Mouse (Mus musculus): ENCODE measurements around the gene Sar1a. TPM values are rescaled to one million over a fixed set of nuclear protein-coding genes. Genes with fewer than 3 reads are reported as not detected.

Sar1a gene
- polyA plus RNA-seq, 1 experiment from 2014 or later: 230 TPM

- Histone ChIP-seq H3K4me3 (ENCODE audit: low read length) (no peak overlapping the region), H3K27me3 (ENCODE audit: control insufficient read depth, insufficient read depth, low read depth, low read length) (no peaks in the 10 kb centered on the region), H3K9ac (ENCODE audit: low read length) (no peak overlapping the region), H3K4me2 (ENCODE audit: low read depth, low read length) (no peak overlapping the region), H3K36me3 (ENCODE audit: control insufficient read depth, insufficient read depth, low read length) (peaks cover 11% of the 10 kb centered on the region), H3K9me3 (ENCODE audit: control insufficient read depth, low read length) (no peaks in the 10 kb centered on the region), H3K27ac (ENCODE audit: low read length) (no peak overlapping the region), H3K4me1 (replicated peaks; ENCODE audit: control insufficient read depth, insufficient read depth, low read length) (no peaks in the 10 kb centered on the region)
- no peak for ATAC-seq (ENCODE audit: low read depth)
- WGBS: 89% methylated on average over 4 of the region's 4 CpGs
These were observed 58.0 kb downstream of the Sar1a start for GRCm38 (mm10) chr10:61738126-61738525.

- Histone ChIP-seq H3K4me2 (ENCODE audit: low read depth, low read length) (no peak overlapping the region), H3K27ac (ENCODE audit: low read length) (no peak overlapping the region), H3K9ac (ENCODE audit: low read length) (no peak overlapping the region), H3K4me3 (ENCODE audit: low read length) (no peak overlapping the region), H3K27me3 (ENCODE audit: control insufficient read depth, insufficient read depth, low read depth, low read length) (no peaks in the 10 kb centered on the region), H3K4me1 (replicated peaks; ENCODE audit: control insufficient read depth, insufficient read depth, low read length) (no peaks in the 10 kb centered on the region), H3K36me3 (ENCODE audit: control insufficient read depth, insufficient read depth, low read length) (peaks cover 24% of the 10 kb centered on the region), H3K9me3 (ENCODE audit: control insufficient read depth, low read length) (no peaks in the 10 kb centered on the region; the same call in 1 of the 2 replicates)
- no peak for ATAC-seq (ENCODE audit: low read depth)
- 71% methylated on average over 1 of the region's 1 CpGs for WGBS
These were observed 61.2 kb downstream of the Sar1a start for GRCm38 (mm10) chr10:61741306-61741705.

GRCm38 (mm10) chr10:61741873-61742272 is 61.8 kb downstream of the Sar1a start:
- H3K27me3 ChIP-seq (ENCODE audit: control insufficient read depth, insufficient read depth, low read depth, low read length): no peaks in the 10 kb centered on the region
- H3K27ac ChIP-seq (ENCODE audit: low read length): no peak overlapping the region
- no peak overlapping the region for H3K4me3 ChIP-seq (ENCODE audit: low read length)
- ATAC-seq (ENCODE audit: low read depth): no peak
- WGBS: 83% methylated on average over 4 of the region's 4 CpGs
- H3K4me2 ChIP-seq (ENCODE audit: low read depth, low read length): no peak overlapping the region
- no peak overlapping the region for H3K9ac ChIP-seq (ENCODE audit: low read length)
- H3K9me3 ChIP-seq (ENCODE audit: control insufficient read depth, low read length): no peaks in the 10 kb centered on the region; the same call in 1 of the 2 replicates
- peaks cover 28% of the 10 kb centered on the region for H3K36me3 ChIP-seq (ENCODE audit: control insufficient read depth, insufficient read depth, low read length)
- no peaks in the 10 kb centered on the region for H3K4me1 ChIP-seq (replicated peaks; ENCODE audit: control insufficient read depth, insufficient read depth, low read length)

GRCm38 (mm10) chr10:61742336-61742735 is 62.2 kb downstream of the Sar1a start:
- Histone ChIP-seq H3K9ac (ENCODE audit: low read length) (no peak overlapping the region), H3K4me1 (replicated peaks; ENCODE audit: control insufficient read depth, insufficient read depth, low read length) (no peaks in the 10 kb centered on the region), H3K4me3 (ENCODE audit: low read length) (no peak overlapping the region), H3K27ac (ENCODE audit: low read length) (no peak overlapping the region), H3K27me3 (ENCODE audit: control insufficient read depth, insufficient read depth, low read depth, low read length) (no peaks in the 10 kb centered on the region), H3K9me3 (ENCODE audit: control insufficient read depth, low read length) (no peaks in the 10 kb centered on the region; the same call in 1 of the 2 replicates), H3K4me2 (ENCODE audit: low read depth, low read length) (no peak overlapping the region), H3K36me3 (ENCODE audit: control insufficient read depth, insufficient read depth, low read length) (peaks cover 31% of the 10 kb centered on the region)
- 90% methylated on average over 8 of the region's 8 CpGs for WGBS
- no peak for ATAC-seq (ENCODE audit: low read depth)

Other genes with a start within 250 kb of the Sar1a start
- gene Eif4ebp2, start 227.6 kb upstream of the Sar1a start, polyA plus RNA-seq (2015; fragmentation: Nextera tagmentation; extraction: Ambion mirVana): 58.4 and 58.5 TPM in 2 replicates
- gene Lrrc20, start 204.5 kb upstream of the Sar1a start, polyA plus RNA-seq (2015; fragmentation: Nextera tagmentation; extraction: Ambion mirVana): 7.5 and 8.7 TPM in 2 replicates
- gene Npffr1, start 84.8 kb upstream of the Sar1a start, polyA plus RNA-seq (2015; fragmentation: Nextera tagmentation; extraction: Ambion mirVana): 0.08 TPM in 1 of 2 replicates, not detected in the other
- 125 and 138 TPM in 2 replicates for gene Ppa1, start 31.7 kb upstream of the Sar1a start, polyA plus RNA-seq (2015; fragmentation: Nextera tagmentation; extraction: Ambion mirVana)
- gene Tysnd1, start 15.2 kb downstream of the Sar1a start, polyA plus RNA-seq (2015; fragmentation: Nextera tagmentation; extraction: Ambion mirVana): 17.8 and 19.2 TPM in 2 replicates
- 15.2 and 16.9 TPM in 2 replicates for gene Aifm2, start 35.0 kb downstream of the Sar1a start, polyA plus RNA-seq (2015; fragmentation: Nextera tagmentation; extraction: Ambion mirVana)
- gene H2afy2, start 103.8 kb downstream of the Sar1a start, polyA plus RNA-seq (2015; fragmentation: Nextera tagmentation; extraction: Ambion mirVana): 92.2 and 107 TPM in 2 replicates